Mouse (Mus musculus) heart, adult 9 months (tissue): ENCODE measurements around the gene Kcnip4.

Experiments used
- DNase-seq, 2 experiments: peaks; one replicate each; pipeline ENCODE4 v3.0.0; 2022; ENCODE audit warnings: low spot score in 2 of 2

The Kcnip4 gene

DNA sequence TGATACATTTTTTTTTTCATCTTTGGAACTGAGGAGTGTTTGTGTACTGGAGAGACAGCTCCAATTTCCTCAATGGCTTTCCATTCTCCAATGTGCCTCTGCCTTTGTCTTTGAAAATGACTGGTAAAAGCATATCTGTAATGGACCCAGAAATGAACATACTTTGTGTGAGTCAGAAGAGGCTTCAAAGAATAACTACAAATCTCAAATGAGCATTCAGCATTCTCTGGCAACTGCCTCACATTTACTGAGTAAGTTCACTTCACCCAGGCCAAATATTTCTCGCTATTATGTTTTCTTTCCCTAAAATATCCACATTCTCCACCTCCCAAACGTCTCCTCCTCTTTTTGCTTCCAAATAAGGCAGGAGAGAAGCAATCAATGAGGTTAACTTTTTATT, 646.6 kb downstream of the Kcnip4 start:
- no peak for DNase-seq

GRCm38 (mm10) chr5:48864268-48864967, 660.3 kb downstream of the Kcnip4 start:
- no peak for DNase-seq

DNA sequence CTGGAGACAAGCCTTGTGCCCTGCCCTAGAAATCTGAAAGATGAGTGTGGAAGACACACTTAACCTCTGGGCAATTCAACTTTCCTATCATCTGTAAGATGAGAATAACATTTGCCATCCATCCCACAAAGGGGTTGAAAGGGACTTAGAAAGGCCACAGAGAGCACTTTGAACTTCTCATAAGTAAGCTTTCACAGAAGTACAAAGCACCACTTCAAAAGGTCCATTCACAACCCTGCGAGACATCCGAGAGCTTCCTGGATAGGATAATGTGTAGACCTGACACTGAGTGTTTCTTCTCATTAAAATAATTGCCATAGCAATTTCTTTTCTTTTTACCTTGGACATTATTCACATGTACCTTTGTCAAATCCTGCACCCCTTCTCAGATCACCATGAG, 683.7 kb downstream of the Kcnip4 start:
- no peak for DNase-seq

- DNase-seq: no peak
Observed at GRCm38 (mm10) chr5:48795526-48795925, 729.2 kb downstream of the Kcnip4 start.

GRCm38 (mm10) chr5:48779376-48779775, 745.3 kb downstream of the Kcnip4 start:
- DNase-seq: peak; percentile 1 to 9

GRCm38 (mm10) chr5:48748613-48749012, 776.1 kb downstream of the Kcnip4 start:
- DNase-seq: no peak

GRCm38 (mm10) chr5:48737640-48738039, 787.1 kb downstream of the Kcnip4 start:
- DNase-seq: no peak

GRCm38 (mm10) chr5:48718166-48718565, 806.5 kb downstream of the Kcnip4 start:
- DNase-seq: no peak

DNA sequence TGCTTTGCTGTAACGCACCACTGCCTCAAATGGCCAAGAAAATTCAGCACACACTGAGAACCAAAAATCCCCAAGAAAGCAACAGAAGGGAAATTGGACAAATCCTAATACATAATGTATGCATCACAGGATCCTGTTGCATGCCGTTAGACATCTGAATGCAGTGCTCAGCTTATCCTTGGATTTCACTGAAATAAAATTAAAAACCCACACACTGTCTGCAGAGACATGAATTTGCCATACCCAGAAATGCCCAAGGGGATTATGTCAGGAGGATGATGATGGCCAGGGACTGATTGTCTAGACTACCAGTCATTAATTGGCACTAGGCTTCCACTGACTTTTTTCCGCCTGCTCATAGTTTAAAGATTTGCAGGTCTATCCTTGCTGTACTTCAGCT, 818.7 kb downstream of the Kcnip4 start:
- no peak for DNase-seq

GRCm38 (mm10) chr5:48687068-48687467, 837.6 kb downstream of the Kcnip4 start:
- DNase-seq: no peak

DNA sequence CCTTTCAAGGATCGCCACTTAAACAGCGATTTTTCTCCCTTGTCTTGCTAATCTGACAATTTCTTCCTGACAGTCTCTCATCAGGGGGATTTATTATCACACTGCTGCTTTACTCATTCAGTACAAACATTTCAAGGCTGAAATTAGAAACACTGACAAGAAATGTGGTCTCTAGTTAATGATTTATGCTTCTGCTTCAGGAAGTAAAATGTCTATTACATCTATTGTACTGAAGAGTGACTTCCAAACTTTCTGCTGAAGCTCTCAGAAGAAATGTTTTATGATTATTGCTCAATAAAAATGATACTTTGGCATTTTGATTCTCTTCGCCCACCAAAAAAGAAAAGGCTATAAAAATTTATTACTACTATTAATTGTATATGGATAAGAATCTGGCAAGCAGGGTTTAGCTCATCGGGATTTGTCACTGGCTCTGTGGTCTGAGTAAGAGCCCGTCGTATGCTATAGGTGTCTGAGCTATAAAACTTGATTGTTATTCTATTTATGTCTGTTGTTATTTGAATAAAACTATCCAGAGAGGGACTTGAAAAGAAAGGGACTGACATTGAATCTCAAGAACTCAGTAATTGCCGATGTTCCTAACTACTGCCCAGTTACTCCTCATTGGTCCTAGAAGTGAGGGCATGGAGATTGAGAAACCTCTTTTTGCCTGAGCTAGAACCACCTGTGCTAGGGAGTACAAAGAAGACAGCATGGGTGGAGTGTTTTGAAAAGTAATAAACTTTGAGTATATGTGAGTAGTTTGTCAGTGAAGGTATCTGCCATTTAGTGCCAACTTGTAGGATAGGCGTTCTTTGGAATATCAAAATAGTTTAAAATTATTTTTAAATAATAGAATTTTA, 844.7 kb downstream of the Kcnip4 start:
- no peak for DNase-seq

DNA sequence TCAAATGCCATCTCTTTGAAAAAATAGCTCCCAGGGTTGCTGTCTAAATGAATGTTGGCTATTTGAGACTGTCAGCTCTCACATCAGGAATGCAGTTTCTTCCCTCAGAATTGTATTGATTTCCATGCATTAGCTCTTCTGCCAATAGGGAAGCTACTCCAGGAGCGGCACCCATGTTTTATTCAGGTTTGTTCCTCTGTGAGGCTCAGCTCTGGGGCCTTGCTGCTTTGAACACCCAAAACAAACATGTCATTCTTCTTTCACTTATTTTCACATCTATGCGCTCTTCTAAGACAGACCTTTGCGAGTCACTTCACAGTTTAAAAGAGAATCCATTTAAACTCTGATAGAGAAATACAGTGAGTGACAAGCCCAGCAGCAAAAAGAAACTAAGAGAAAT, 862.2 kb downstream of the Kcnip4 start:
- DNase-seq: no peak

DNA sequence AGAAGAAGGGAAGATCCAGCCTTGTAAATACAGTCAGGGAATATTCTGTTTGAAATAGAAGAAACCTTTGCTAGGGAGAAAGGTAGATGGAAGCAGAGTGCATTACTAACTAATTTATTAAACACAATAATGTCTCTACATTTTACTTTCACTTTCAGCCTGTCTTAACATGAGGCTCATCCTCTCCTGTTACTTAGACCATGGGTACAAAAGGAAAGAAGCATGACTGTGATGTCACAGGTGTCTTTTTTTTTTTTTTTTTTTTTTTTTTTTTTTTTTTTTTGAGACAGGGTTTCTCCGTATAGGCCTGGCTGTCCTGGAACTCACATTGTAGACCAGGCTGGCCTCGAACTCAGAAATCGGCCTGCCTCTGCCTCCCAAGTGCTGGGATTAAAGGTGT, 864.7 kb downstream of the Kcnip4 start:
- DNase-seq: no peak

GRCm38 (mm10) chr5:48650496-48650895, 874.2 kb downstream of the Kcnip4 start:
- DNase-seq: no peak

DNA sequence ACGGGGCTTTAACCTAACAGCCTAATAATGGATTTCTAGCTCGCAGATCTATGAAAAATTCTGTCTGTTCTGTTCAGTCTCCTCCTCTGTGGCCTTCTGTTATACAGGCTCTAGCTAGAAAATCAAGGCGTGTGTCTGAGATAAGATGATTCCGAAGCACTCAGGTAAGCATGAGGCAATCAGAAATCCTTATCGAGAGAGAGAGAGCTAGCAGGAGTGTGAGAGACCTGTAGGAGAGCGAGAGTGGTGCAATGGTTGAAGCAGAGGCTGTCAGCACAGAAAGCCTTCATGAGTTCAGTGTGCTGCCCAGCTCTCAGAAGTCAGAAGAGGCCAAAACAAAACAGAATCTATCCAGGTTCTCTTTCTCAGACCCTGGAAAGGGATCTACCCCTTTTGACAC, 888.0 kb downstream of the Kcnip4 start:
- no peak for DNase-seq

DNA sequence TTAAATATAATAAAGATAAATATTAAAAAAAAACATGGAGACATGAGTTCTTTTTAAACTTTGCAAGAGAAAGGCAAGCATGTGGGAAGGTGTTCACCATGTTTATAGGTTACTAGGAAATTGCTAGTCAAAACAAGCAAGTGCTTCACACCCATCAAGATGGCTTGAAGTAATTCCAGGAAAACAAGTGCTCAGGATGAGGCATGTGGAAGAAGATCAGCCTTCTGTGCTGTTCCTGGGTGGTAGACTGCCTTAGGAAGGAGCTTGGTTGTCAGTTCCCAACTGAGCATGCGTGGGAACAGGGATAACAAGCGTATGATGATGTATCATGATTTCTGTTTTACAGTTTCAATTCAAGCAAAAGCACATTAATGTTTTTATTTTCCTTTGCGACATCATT, 891.1 kb downstream of the Kcnip4 start:
- no peak for DNase-seq

- no peak for DNase-seq
Observed at GRCm38 (mm10) chr5:48623370-48623769, 901.3 kb downstream of the Kcnip4 start.

- DNase-seq: no peak
Observed at GRCm38 (mm10) chr5:48606916-48607315, 917.8 kb downstream of the Kcnip4 start.

DNA sequence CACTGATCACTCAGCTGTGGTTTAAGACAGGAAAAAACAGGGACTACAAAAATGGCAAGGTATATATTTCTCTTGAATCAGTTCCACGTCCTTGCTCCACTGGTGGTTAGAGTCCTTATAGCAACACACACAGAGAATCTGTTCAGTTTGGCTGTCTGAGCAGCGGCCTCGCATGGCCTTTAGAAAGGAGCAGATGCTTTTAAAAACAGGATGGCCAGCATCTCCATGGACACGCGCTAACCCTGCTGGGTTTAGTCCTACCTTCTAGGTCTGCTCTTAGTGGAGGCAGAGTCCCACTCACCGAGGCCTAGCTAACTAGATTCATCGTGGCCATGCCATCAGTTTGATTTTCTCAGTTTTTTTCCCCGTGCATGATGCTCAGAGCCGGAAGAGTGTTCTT, 918.4 kb downstream of the Kcnip4 start:
- DNase-seq: no peak

GRCm38 (mm10) chr5:48599481-48600040, 925.1 kb downstream of the Kcnip4 start:
- DNase-seq: no peak

DNA sequence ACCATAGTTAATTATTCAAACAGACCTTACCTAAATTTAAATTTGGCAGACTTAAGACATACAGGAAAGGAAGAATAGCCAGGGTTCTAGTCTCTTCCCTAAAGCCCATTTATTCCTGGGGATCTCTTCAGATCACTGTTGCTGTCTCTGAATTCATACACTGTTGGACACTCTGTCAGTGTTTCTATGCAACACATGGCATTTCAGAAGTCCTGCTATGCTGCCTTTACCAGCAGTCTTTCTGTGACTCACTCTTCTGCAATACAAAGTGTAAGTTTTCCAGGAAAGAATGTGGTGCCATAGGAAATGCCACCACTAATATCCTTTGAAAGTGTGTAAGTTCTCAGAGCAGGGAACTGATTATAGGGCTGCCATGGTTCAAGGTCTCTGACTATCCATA, 936.7 kb downstream of the Kcnip4 start:
- DNase-seq: no peak

- no peak for DNase-seq
Observed at GRCm38 (mm10) chr5:48583431-48583830, 941.3 kb downstream of the Kcnip4 start.
